Mouse (Mus musculus): ENCODE data around the gene Xbp1. TPM values are rescaled to one million over a fixed set of nuclear protein-coding genes. Genes with fewer than 3 reads are reported as not detected.
"Not testable (repeated sequence)": the region's sequence is repeated elsewhere in the genome, so short reads cannot be mapped to it uniquely, and the experiment has no call there.

The Xbp1 gene
- total and polyA plus RNA-seq, 3 experiments, result 129 to 162 (median 156) TPM

GRCm38 (mm10) chr11:5528841-5529240, 8.4 kb downstream of the Xbp1 start:
- DNase-seq, result peak; percentile 38

- DNase-seq, result no peak
These were observed 9.7 kb downstream of the Xbp1 start for GRCm38 (mm10) chr11:5530172-5530571.

DNA sequence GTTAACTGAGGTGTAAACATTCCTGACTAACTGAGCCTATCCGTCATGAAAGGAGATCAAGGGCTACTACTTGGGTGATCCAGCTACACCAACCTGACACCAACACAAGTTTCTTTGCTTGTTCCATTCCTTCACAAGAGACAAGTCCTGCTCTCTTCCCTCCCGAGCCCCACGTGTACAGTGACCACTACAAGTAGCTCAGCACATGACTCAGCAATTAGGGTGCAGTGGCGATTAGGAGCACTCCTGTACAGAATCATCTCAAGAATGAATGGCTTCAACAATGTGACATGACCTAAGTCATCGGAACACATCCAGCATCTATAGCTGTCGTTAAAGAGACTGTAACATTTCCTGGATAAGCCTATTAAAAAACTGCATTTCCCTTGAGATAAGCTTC, 10.3 kb downstream of the Xbp1 start:
- DNase-seq, result no peak

- DNase-seq, result no peak
These were observed 12.6 kb downstream of the Xbp1 start for GRCm38 (mm10) chr11:5533108-5533507.

GRCm38 (mm10) chr11:5537454-5537853, 17.0 kb downstream of the Xbp1 start:
- DNase-seq, result not testable (repeated sequence)

- no peak for DNase-seq
These were observed 19.9 kb downstream of the Xbp1 start for GRCm38 (mm10) chr11:5540331-5540730.

- no peak for DNase-seq
These were observed 20.9 kb downstream of the Xbp1 start for GRCm38 (mm10) chr11:5541230-5541798.

GRCm38 (mm10) chr11:5541799-5542481, 21.5 kb downstream of the Xbp1 start, which contains the start of gene Ccdc117:
Gene Ccdc117, minus strand, starts transcription at chr11:5542187.
- DNase-seq, result peak; percentile 96

GRCm38 (mm10) chr11:5542482-5543185, 22.2 kb downstream of the Xbp1 start:
- DNase-seq, result no peak

- no peak for DNase-seq
These were observed 22.8 kb downstream of the Xbp1 start for GRCm38 (mm10) chr11:5543281-5543680.

- not testable (repeated sequence) for DNase-seq
These were observed 24.2 kb downstream of the Xbp1 start for GRCm38 (mm10) chr11:5544709-5545108.

DNA sequence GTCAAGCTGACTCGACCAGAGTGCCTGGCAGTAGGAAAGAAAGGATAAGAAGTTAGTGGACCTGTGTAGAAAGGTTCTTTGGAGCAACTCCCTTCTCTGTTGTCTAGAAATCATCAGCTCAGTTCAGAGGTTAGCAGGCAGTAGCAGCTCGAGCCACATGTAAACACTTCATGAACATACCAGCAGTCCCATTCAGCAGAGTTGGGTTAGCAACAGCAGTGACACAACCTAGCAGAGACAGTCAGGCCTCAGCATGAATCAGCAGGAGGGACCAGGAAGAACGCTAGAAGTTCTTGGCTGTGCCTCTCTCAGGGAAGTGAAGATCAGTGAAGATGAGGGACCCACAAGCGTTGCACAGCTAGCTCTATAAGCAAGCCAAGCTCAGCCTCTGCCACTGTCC, 25.0 kb downstream of the Xbp1 start:
- DNase-seq, result peak; percentile 39

DNA sequence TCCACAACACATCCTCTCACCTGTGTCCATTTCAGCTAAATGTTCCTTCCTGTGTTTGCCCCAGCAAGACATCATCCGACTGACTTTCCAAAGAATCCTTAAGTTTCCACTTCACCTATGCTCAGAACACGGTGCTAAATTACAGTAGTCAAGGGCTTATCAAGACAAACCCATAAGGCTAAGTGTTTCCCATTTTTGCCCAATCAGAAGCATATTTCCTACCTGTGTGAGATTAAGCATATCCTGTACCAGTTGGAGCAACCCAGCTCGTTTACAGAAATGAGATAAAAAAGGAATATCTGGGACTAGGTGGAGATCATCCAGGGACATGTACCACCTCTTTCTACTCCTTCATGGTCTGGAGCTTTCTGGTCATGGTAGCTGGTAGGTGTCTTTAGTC, 26.2 kb downstream of the Xbp1 start:
- no peak for DNase-seq

DNA sequence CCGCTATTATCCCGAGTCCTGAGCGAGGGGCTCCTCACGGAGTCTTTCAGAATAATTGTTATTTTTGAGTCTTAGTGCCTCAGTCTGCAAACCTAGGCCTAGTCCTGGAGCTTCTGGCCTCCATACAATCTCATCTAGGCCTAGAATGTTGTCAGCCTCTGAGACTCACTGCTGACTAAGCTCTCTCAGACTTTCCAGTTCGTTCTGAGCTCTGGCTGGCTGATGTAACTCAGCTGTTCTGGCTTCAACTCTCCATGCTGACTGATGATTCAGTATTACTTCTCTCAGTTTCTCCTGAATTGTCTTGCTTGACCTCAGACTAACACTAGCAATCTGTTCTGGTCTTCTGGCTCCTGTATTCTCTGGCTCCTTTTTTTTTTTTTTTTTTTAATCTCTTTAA, 31.0 kb downstream of the Xbp1 start:
- DNase-seq, result peak; percentile 39

GRCm38 (mm10) chr11:5551931-5552330, 31.5 kb downstream of the Xbp1 start:
- no peak for DNase-seq

DNA sequence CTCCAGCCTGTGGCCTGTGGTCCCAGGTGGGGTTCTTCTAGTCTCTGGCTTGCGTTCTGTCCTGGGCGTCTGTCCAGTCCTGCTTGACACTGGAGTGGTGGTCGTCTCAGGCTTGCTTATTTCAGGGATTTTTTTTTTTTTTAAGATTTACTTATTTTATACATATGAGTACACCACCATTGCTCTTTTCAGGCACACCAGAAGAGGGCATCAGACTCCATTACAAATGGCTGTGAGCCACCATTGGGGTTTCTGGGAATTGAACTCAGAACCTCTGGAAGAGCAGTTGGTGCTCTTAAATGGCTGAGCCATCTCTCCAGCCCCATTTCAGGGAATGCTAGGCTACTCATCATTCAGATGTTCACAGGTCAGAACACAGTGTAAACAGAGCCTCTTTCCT, 39.8 kb downstream of the Xbp1 start:
- no peak for DNase-seq

- no peak for DNase-seq
These were observed 42.3 kb downstream of the Xbp1 start for GRCm38 (mm10) chr11:5562625-5563268.

- DNase-seq, result no peak
These were observed 43.4 kb downstream of the Xbp1 start for GRCm38 (mm10) chr11:5563898-5564297.

GRCm38 (mm10) chr11:5565596-5565995, 45.1 kb downstream of the Xbp1 start:
- no peak for DNase-seq

DNA sequence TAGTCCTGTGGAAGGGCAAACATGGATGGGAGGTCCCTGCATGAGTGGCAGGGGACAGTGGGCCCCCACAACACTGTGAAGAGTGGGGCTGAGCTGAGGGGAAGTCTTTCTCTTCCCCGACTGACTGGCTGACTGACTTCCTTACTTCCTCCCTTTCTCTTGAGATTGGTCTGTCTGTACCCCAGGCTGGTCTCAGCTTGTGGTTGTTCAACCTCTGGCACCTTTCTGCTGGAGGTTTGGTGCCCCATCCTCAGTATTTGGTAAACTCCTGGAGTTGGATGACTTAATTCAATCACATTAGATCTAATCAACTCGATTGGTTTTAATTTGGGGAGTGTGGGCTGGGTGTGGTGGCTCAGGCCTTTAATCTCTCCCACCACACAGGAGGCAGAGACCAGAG, 46.0 kb downstream of the Xbp1 start:
- DNase-seq, result no peak

DNA sequence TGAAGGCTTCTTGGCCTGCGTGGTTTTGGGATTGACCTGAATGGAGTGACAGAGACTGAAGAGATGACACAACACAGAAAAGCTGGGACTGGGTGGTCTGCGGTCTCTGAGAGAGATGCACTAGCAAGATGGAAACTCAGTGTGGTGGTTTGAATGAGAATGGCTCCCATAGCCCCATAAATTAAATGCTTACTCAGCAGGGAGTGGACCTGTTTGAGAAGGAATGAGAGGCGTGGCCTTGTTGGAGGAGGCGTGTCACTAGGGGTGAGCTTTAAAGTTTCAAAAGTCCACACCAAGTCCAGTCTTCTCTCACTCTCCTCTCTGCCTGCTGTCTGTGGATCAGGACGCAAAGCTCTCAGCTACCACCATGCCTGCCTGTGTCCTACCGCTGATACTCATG, 47.2 kb downstream of the Xbp1 start:
- no peak for DNase-seq

DNA sequence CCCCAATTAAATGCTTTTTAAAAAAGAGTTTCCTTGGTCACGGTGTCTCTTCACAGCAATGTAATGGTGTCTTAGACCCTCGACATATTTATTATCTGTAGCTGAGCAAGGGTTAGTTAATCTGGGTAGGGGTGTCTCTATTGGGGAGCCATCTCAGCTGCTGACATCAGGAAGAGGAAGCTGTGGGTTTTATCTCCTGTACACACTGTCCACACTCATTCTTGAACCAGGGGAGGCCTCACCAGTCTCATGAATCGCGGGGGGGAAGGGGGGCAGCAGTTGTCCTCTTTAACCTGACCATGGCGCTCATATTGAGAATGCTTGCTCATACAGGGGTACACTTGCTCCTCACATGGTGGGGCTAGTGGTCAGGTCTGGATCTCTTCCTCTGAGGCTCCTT, 47.6 kb downstream of the Xbp1 start:
- no peak for DNase-seq

DNA sequence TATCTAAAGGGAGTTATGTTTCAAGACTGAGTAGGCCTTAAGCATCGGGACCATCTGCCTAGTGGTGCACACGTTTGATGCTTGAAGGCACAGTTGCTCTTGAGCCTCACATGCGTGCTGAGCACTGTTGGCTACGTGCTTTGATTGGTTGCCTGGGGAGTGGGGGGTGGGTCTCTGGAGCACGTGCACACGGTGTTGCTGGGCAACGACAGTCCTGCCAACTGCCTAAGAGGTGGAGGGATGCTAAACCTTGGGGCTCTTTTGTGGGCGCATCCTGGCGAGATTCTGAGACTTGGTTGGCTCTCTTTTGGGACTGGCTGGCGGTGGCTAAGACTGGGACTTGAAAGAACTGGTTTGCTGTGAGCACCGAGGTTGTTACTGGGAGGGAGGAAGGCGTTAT, 49.0 kb downstream of the Xbp1 start, which contains the start of gene Ankrd36:
Gene Ankrd36, plus strand, starts transcription at position 211 of the 400 bp plus-strand sequence.
- no peak for DNase-seq

Data from adrenal gland, adult 2 months (tissue).